Mouse (Mus musculus) lung, adult 2 months (tissue): ENCODE results near the gene D630003M21Rik. TPM values are rescaled to one million over a fixed set of nuclear protein-coding genes. Genes with fewer than 3 reads are reported as not detected.

Experiments used
- DNase-seq: peaks from one replicate; pipeline ENCODE4 v3.0.0; 2022
- H3K4me1 ChIP-seq: fragments of 200-500 bp; 2 replicates; pipeline ENCODE4 v1.6.1; 2011; ENCODE audit warnings: low read length; ENCODE audit not compliant: control insufficient read depth, insufficient read depth
- H3K4me3 ChIP-seq: fragments of 200-500 bp; replicated peaks from 2 replicates; pipeline ENCODE3; 2011; ENCODE audit warnings: low read depth, mild to moderate bottlenecking, control low read depth, low read length; ENCODE audit errors: extremely low read depth
- CTCF ChIP-seq: fragments of 200-500 bp; IDR thresholded peaks from 2 replicates; pipeline ENCODE4 v1.5.1; 2011; ENCODE audit warnings: mild to moderate bottlenecking, low read length, control low read depth; ENCODE audit not compliant: insufficient read depth
- POLR2A ChIP-seq: fragments of 200-500 bp; IDR thresholded peaks from 2 replicates; pipeline ENCODE4 v1.6.1; 2011; ENCODE audit warnings: low read depth, mild to moderate bottlenecking, control low read depth, low read length, borderline replicate concordance; ENCODE audit errors: extremely low read depth
- WGBS: fragments of 180-500 bp; shearing (Covaris S2); methylation state at CpG from one replicate; pipeline ENCODE4 v1.1.7; 2018; 5-methylcytosine and 5-hydroxymethylcytosine counted together
- polyA plus RNA-seq: library from polyadenylated mRNA; depleted of rRNA; stranded (reverse); fragments of >200 nt; gene quantifications from 2 replicates; pipeline ENCODE4 v1.2.3, GENCODE M21; 2012

Gene D630003M21Rik
- polyA plus RNA-seq, 1 experiment: 1.9 TPM

DNA sequence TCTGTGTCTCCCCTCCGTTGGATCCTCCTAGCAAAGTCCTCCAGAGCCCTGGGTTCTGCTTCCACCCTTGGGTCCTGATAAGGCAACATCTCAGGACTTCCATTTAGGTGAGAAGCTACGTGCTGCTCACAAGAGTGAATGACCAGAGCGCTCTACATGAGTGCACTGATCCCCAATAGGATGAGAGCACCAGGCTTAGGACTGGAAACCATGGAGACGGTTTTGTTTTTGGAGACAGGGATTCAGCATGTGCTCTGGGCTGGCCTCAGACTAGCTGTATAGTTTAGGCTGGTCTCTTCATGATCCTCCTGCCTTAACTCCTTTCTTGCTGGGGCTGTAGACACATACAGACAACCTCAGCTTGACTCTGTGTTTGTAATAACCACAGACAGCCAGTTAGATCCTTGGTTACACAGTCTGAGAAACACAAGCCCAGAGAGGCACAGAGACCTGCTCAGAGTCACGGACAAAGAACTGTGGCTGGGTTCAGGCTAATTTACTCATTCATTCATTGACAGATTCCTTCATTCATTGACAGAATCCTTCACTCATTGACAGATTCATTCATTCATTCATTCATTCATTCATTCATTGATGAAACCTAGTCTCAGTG is 12.2 kb upstream of the D630003M21Rik start:
- 70% methylated on average over 5 of the region's 5 CpGs for WGBS
- no peak for TF ChIP-seq POLR2A
- no peak for TF ChIP-seq CTCF
- Histone ChIP-seq H3K4me3 (no peak overlapping the region), H3K4me1 (peaks cover 2% of the 10 kb centered on the region; the same call in 1 of the 2 replicates)
- no peak for DNase-seq

- H3K4me3 ChIP-seq: no peak overlapping the region
- no peak for DNase-seq
- no peak for TF ChIP-seq POLR2A
- TF ChIP-seq CTCF: no peak
- peaks cover 2% of the 10 kb centered on the region; the same call in 1 of the 2 replicates for H3K4me1 ChIP-seq
- 80% methylated on average over 5 of the region's 5 CpGs for WGBS
These were observed 9.1 kb upstream of the D630003M21Rik start for GRCm38 (mm10) chr2:158238101-158238500.

DNA sequence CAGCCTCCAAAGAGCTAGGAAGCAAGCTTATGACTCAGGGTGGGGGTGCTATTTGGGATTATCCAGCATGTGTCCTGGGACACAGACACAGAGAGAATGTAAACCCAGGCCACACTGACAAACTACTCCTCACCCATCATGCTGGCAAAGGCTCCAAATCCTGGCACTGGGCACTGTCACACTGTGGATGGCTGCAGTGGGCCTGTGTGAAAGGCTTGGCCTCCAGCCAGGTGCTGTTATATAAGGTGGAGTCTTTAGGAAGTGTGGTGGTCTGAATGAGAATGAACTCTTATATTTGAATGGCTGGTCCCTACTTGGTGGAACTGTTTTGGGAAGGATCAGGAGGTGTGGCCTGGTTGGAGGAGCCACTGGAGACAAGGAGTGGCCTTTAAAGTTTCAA is 7.7 kb upstream of the D630003M21Rik start:
- no peak for DNase-seq
- no peaks in the 10 kb centered on the region for H3K4me1 ChIP-seq
- no peak overlapping the region for H3K4me3 ChIP-seq
- TF ChIP-seq POLR2A (no peak), CTCF (no peak)

GRCm38 (mm10) chr2:158233106-158233505 is 4.1 kb upstream of the D630003M21Rik start:
- no peak overlapping the region for H3K4me3 ChIP-seq
- H3K4me1 ChIP-seq: 0 out of 2 replicates have a peak, but pooled peaks cover 3% of the 10 kb centered on the region
- no peak for DNase-seq
- 37% methylated on average over 3 of the region's 3 CpGs for WGBS
- TF ChIP-seq CTCF (no peak), POLR2A (no peak)

GRCm38 (mm10) chr2:158232414-158232813 is 3.4 kb upstream of the D630003M21Rik start:
- no peak overlapping the region for H3K4me3 ChIP-seq
- H3K4me1 ChIP-seq: 0 out of 2 replicates have a peak, but pooled peaks cover 3% of the 10 kb centered on the region
- TF ChIP-seq CTCF (no peak), POLR2A (no peak)
- 63% methylated on average over 3 of the region's 3 CpGs for WGBS
- DNase-seq: no peak

GRCm38 (mm10) chr2:158231071-158231470 is 2.0 kb upstream of the D630003M21Rik start:
- TF ChIP-seq POLR2A: no peak
- no peak for TF ChIP-seq CTCF
- no peak for DNase-seq
- 0 out of 2 replicates have a peak, but pooled peaks cover 3% of the 10 kb centered on the region for H3K4me1 ChIP-seq
- no peak overlapping the region for H3K4me3 ChIP-seq
- 54% methylated on average over 5 of the region's 5 CpGs for WGBS

- 55% methylated on average over 6 of the region's 6 CpGs for WGBS
- no peak for DNase-seq
- Histone ChIP-seq H3K4me1 (0 out of 2 replicates have a peak, but pooled peaks cover 3% of the 10 kb centered on the region), H3K4me3 (no peak overlapping the region)
- TF ChIP-seq POLR2A: no peak
- TF ChIP-seq CTCF: no peak
These were observed 1.6 kb upstream of the D630003M21Rik start for GRCm38 (mm10) chr2:158230617-158231016.

DNA sequence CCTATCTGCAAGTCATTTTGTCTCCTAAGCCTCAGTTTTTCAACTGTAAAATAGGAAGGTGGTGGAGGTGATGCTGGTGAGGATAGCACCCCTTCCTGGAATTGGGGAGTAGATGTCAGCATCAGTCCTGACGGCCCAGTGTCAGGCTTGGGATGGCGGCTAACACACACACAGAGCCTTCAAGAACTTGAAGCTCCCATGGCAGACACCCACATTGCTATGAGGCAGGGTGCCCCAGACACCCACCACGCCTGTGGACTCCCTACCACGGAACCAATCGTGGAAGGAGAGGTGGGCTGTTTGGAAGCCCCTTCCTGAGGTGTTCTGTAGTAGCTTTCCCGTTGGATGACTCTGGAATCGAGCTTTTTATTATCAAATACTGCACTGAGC is 476 bp upstream of the D630003M21Rik start:
- 0 out of 2 replicates have a peak, but pooled peaks cover 3% of the 10 kb centered on the region for H3K4me1 ChIP-seq
- no peak for DNase-seq
- no peak overlapping the region for H3K4me3 ChIP-seq
- WGBS: 30% methylated on average over 7 of the region's 7 CpGs
- TF ChIP-seq POLR2A (no peak), CTCF (no peak)

DNA sequence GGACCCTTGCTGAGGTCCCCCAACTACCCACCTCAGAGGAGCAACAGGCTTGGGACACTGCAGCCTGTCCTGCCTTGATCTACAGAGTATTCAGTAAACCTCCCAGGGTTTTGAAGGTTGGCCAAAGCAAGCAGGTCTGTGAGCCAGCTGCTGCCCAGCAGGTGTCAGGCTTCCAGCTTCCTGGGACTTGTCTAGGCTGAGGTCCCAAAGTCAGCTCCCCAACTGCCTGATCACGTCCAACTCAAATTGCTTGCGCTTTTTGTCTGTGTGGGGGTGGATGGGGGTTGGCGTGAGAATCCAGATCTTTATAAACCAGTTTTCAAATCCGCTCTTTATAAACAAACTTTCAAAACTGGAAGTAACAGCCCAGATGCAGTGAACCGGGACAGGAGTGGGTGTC is 3.7 kb downstream of the D630003M21Rik start:
- DNase-seq: no peak
- TF ChIP-seq CTCF (peak; percentile 43; the same call in 1 of the 2 replicates), POLR2A (no peak)
- no peak overlapping the region for H3K4me3 ChIP-seq
- 0 out of 2 replicates have a peak, but pooled peaks cover 3% of the 10 kb centered on the region for H3K4me1 ChIP-seq
- 43% methylated on average over 5 of the region's 5 CpGs for WGBS

- Histone ChIP-seq H3K4me1 (no peaks in the 10 kb centered on the region), H3K4me3 (no peak overlapping the region)
- 63% methylated on average over 3 of the region's 3 CpGs for WGBS
- TF ChIP-seq CTCF: no peak
- no peak for TF ChIP-seq POLR2A
- DNase-seq: no peak
These were observed 5.5 kb downstream of the D630003M21Rik start for GRCm38 (mm10) chr2:158223497-158223896.
